Mouse (Mus musculus): ENCODE measurements around the gene Nodal.

- TF ChIP-seq CTCF (IDR thresholded peaks at IDR 0.05; ENCODE audit: control insufficient read depth, insufficient read depth, insufficient read length): no peak
- TF ChIP-seq MAX (IDR thresholded peaks at IDR 0.05): no peak
- TF ChIP-seq USF1 (IDR thresholded peaks at IDR 0.05; ENCODE audit: low read depth): no peak
- TF ChIP-seq MYOG (IDR thresholded peaks at IDR 0.05; ENCODE audit: control insufficient read depth, extremely low read depth, insufficient read length): no peak
- TF ChIP-seq MYOD1 (IDR thresholded peaks at IDR 0.05; ENCODE audit: control insufficient read depth, insufficient read length, low read depth): no peak
- TF ChIP-seq FOSL1 (IDR thresholded peaks at IDR 0.05; ENCODE audit: insufficient read depth, low read length, poor library complexity, severe bottlenecking): no peak
- TF ChIP-seq CEBPB (IDR thresholded peaks at IDR 0.05; ENCODE audit: low read depth): no peak
These were observed 19.6 kb upstream of the Nodal start for GRCm38 (mm10) chr10:61398125-61398524.

All from C2C12 (cell line).